Mouse (Mus musculus): Measurements from ENCODE around the gene Aldh1a7. TPM values are rescaled to one million over a fixed set of nuclear protein-coding genes. Genes with fewer than 3 reads are reported as not detected.

The Aldh1a7 gene
- total RNA-seq, 2 experiments from 2014 or later = 5.0 to 12.6 TPM

DNA sequence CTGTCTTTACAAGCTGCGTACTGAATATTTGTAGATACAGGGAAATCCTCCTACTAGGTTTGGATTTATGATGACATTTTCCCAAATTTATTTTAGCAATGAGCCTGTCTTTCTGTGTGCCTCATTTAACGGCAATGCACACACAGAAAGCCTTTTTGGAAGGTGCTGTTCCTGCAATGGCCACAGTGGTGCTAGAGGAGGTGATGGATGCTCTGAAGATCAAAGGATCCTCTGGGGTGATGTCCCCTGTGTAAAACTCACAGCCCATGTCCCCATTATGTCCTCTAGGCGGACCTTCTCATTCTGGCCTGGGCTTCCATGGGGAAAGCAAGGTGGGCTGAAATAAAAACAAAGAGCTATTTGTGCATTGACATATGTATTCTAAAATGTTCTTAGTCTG lies 83.0 kb downstream of the Aldh1a7 start:
- no peak for ATAC-seq (replicated peaks; ENCODE audit: low FRiP score, poor library complexity, severe bottlenecking)

Other genes starting within 250 kb of the Aldh1a7 start
- 31.9 and 62.3 TPM in 2 replicates for gene Aldh1a1, start 234.8 kb downstream of the Aldh1a7 start, total RNA-seq (2015; ENCODE audit: low replicate concordance)
- 114 and 117 TPM in 2 replicates for gene Aldh1a1, start 234.8 kb downstream of the Aldh1a7 start, total RNA-seq (2017; ENCODE audit: low replicate concordance)
- not detected in 2 replicates for gene Tmc1, start 226.6 kb upstream of the Aldh1a7 start, total RNA-seq (2015; ENCODE audit: low replicate concordance)
- not detected in 2 replicates for gene Tmc1, start 226.6 kb upstream of the Aldh1a7 start, total RNA-seq (2017; ENCODE audit: low replicate concordance)